Mouse (Mus musculus) skeletal muscle tissue, adult 2 months (tissue): ENCODE measurements around the gene Tab1.

Experiments used
- DNase-seq: peaks from one replicate; pipeline ENCODE4 v3.0.0-alpha.2; 2012; ENCODE audit warnings: low read depth, low spot score

Gene Tab1

GRCm38 (mm10) chr15:80162401-80162964 is 29.6 kb downstream of the Tab1 start:
- no peak for DNase-seq

- DNase-seq = no peak
These were observed 30.3 kb downstream of the Tab1 start for GRCm38 (mm10) chr15:80163274-80163673.

GRCm38 (mm10) chr15:80163716-80164115 is 30.8 kb downstream of the Tab1 start:
- no peak for DNase-seq

- no peak for DNase-seq
These were observed 32.5 kb downstream of the Tab1 start for GRCm38 (mm10) chr15:80165396-80165795.

GRCm38 (mm10) chr15:80169484-80169883 is 36.6 kb downstream of the Tab1 start:
- DNase-seq = no peak

- DNase-seq = no peak
These were observed 37.4 kb downstream of the Tab1 start for GRCm38 (mm10) chr15:80170357-80170756.

- no peak for DNase-seq
These were observed 38.4 kb downstream of the Tab1 start for GRCm38 (mm10) chr15:80171286-80171685.

GRCm38 (mm10) chr15:80171791-80172190 is 38.9 kb downstream of the Tab1 start:
- no peak for DNase-seq

- DNase-seq = no peak
These were observed 40.3 kb downstream of the Tab1 start, which contains the start of gene Mgat3 for GRCm38 (mm10) chr15:80173001-80173771. Mgat3 (plus strand) TSS chr15:80173721.

- no peak for DNase-seq
These were observed 41.1 kb downstream of the Tab1 start for GRCm38 (mm10) chr15:80173781-80174597.

GRCm38 (mm10) chr15:80174598-80174875 is 41.6 kb downstream of the Tab1 start:
- DNase-seq = no peak

GRCm38 (mm10) chr15:80175316-80175715 is 42.4 kb downstream of the Tab1 start:
- no peak for DNase-seq

GRCm38 (mm10) chr15:80175756-80176155 is 42.8 kb downstream of the Tab1 start:
- no peak for DNase-seq

- no peak for DNase-seq
These were observed 48.6 kb downstream of the Tab1 start for GRCm38 (mm10) chr15:80181561-80181960.

GRCm38 (mm10) chr15:80182072-80182700 is 49.3 kb downstream of the Tab1 start:
- DNase-seq = no peak

GRCm38 (mm10) chr15:80188927-80189326 is 56.0 kb downstream of the Tab1 start:
- DNase-seq = no peak

GRCm38 (mm10) chr15:80190075-80190474 is 57.1 kb downstream of the Tab1 start:
- no peak for DNase-seq

GRCm38 (mm10) chr15:80191585-80192245 is 58.8 kb downstream of the Tab1 start:
- DNase-seq = no peak

GRCm38 (mm10) chr15:80192246-80192585 is 59.3 kb downstream of the Tab1 start:
- no peak for DNase-seq

GRCm38 (mm10) chr15:80192847-80193246 is 59.9 kb downstream of the Tab1 start:
- no peak for DNase-seq

GRCm38 (mm10) chr15:80199556-80199955 is 66.6 kb downstream of the Tab1 start:
- DNase-seq = no peak
